Mouse (Mus musculus) C2C12 (cell line): Measurements from ENCODE around the gene Fgf14. TPM values are rescaled to one million over a fixed set of nuclear protein-coding genes. Genes with fewer than 3 reads are reported as not detected.
"Not testable (repeated sequence)": the region's sequence is repeated elsewhere in the genome, so short reads cannot be mapped to it uniquely, and the experiment has no call there.

Experiments used
- H3K27me3 ChIP-seq: one replicate; pipeline ENCODE4 v1.6.1; 2011; ENCODE audit not compliant: control insufficient read depth, insufficient read depth, insufficient read length
- H3K36me3 ChIP-seq: one replicate; pipeline ENCODE4 v1.6.1; 2011; ENCODE audit not compliant: control insufficient read depth, insufficient read depth
- H3K4me3 ChIP-seq: one replicate; pipeline ENCODE4 v1.5.1; 2011; ENCODE audit warnings: mild to moderate bottlenecking, control low read depth; ENCODE audit not compliant: poor library complexity, insufficient read depth, severe bottlenecking
- H3K79me2 ChIP-seq: one replicate; pipeline ENCODE4 v1.6.1; 2011; ENCODE audit not compliant: control insufficient read depth, insufficient read depth
- H3K79me3 ChIP-seq: one replicate; pipeline ENCODE4 v1.6.1; 2011; ENCODE audit warnings: low read depth, control low read depth
- H3ac ChIP-seq: one replicate; pipeline ENCODE3; 2011; ENCODE audit warnings: low read depth; ENCODE audit not compliant: control insufficient read depth, insufficient read length
- CEBPB ChIP-seq: IDR thresholded peaks from one replicate; pipeline ENCODE4 v1.6.1; 2011; ENCODE audit warnings: low read depth, mild to moderate bottlenecking, control low read depth, moderate library complexity
- CTCF ChIP-seq: IDR thresholded peaks from one replicate; pipeline ENCODE4 v1.5.1; 2011; ENCODE audit not compliant: control insufficient read depth, insufficient read depth, insufficient read length
- FOSL1 ChIP-seq: IDR thresholded peaks from one replicate; pipeline ENCODE4 v1.8.0; 2011; ENCODE audit warnings: mild to moderate bottlenecking, low read length; ENCODE audit not compliant: poor library complexity, insufficient read depth, severe bottlenecking
- MAX ChIP-seq: IDR thresholded peaks from one replicate; pipeline ENCODE4 v1.6.1; 2011; ENCODE audit warnings: mild to moderate bottlenecking, control low read depth
- MYOD1 ChIP-seq: IDR thresholded peaks from one replicate; pipeline ENCODE4 v1.6.1; 2011; ENCODE audit warnings: low read depth; ENCODE audit not compliant: control insufficient read depth, insufficient read length
- MYOG ChIP-seq: IDR thresholded peaks from one replicate; pipeline ENCODE4 v1.6.1; 2011; ENCODE audit not compliant: control insufficient read depth, insufficient read length; ENCODE audit errors: extremely low read depth
- USF1 ChIP-seq: IDR thresholded peaks from one replicate; pipeline ENCODE4 v1.6.1; 2011; ENCODE audit warnings: low read depth, mild to moderate bottlenecking, control low read depth, moderate library complexity
- polyA plus RNA-seq: library from polyadenylated mRNA; unstranded; fragments of >200 nt; fragmentation: generic; extraction: Trizol; gene quantifications from one replicate; pipeline ENCODE4 v1.2.1, GENCODE M21; 2012; ENCODE audit warnings: missing spikeins

The Fgf14 gene
- polyA plus RNA-seq, 1 experiment, result not detected

- TF ChIP-seq MAX (no peak), CTCF (no peak), FOSL1 (no peak), MYOG (no peak), CEBPB (no peak), MYOD1 (no peak), USF1 (no peak)
- Histone ChIP-seq H3K27me3 (no peaks in the 10 kb centered on the region), H3K36me3 (no peaks in the 10 kb centered on the region), H3K79me3 (no peaks in the 10 kb centered on the region), H3ac (no peak overlapping the region), H3K79me2 (no peaks in the 10 kb centered on the region), H3K4me3 (no peak overlapping the region)
Observed at GRCm38 (mm10) chr14:124470909-124471308, 206.0 kb downstream of the Fgf14 start.

DNA sequence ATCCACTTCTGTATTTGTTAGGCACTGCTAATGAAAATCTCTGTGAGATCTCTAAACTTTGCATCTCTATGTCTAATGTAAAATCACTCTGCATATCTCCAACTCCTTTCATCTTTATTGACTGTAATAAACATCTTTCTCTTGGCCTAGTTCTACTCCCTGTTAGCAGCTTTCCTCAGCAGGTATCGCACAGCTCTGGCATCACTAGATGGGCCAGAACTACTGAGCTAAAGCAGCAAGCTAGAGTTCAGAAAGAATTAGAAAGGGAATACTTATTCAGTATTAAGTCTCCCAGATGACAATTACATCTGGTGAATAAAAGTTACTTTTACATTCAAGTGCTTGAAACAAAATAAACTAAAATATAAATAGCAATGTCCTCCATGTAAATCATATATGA is 221.8 kb downstream of the Fgf14 start:
- TF ChIP-seq FOSL1, result no peak
- TF ChIP-seq MYOD1, result no peak
- TF ChIP-seq MYOG, result no peak
- TF ChIP-seq CTCF, result no peak
- TF ChIP-seq MAX, result no peak
- no peak for TF ChIP-seq CEBPB
- TF ChIP-seq USF1, result no peak
- no peaks in the 10 kb centered on the region for H3K79me3 ChIP-seq

DNA sequence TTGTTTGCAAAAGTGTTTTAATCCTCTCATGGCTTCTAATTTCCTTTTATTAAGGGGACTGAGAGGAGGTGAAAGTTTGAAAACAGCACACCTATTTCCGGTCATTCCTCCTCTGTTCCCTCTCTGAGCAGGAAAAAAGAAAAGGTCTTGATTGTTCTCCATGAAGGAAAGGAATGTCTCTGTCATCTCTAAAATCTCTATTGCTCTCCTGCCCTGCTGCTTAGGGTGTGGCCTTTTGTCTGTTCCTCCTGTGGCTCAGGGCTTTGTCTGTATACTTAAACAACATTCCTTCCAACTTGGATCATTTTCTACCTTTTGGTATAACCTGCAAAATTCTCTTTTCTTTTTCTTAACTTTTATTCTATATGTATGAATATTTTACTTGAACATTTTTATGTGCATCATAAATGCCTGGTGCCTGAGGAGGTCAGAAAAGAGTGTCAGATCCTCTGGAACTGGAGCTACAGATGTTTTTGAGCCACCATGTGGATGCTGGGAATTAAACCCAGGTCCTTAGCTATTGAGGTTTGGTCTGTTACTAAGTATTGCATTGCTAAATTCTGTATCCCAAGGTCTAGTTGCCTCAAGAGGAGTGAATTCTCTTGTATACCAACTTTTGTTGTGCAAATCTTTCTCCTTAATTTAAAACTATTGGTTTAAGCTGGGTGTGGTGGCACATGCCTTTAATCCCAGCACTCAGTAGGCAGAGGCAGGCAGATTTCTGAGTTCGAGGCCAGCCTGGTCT is 230.7 kb downstream of the Fgf14 start:
- H3ac ChIP-seq, result no peak overlapping the region
- H3K79me3 ChIP-seq, result no peaks in the 10 kb centered on the region
- TF ChIP-seq MAX, result no peak
- no peak for TF ChIP-seq CEBPB
- no peak for TF ChIP-seq USF1
- TF ChIP-seq MYOG, result no peak
- TF ChIP-seq FOSL1, result no peak
- no peak for TF ChIP-seq MYOD1
- TF ChIP-seq CTCF, result no peak
- H3K79me2 ChIP-seq, result no peaks in the 10 kb centered on the region
- no peaks in the 10 kb centered on the region for H3K27me3 ChIP-seq
- H3K4me3 ChIP-seq, result no peak overlapping the region
- no peaks in the 10 kb centered on the region for H3K36me3 ChIP-seq

More for the DNA sequence above, 221.8 kb downstream of the Fgf14 start:
- Histone ChIP-seq H3K79me2 (no peaks in the 10 kb centered on the region), H3ac (no peak overlapping the region), H3K4me3 (no peak overlapping the region), H3K36me3 (no peaks in the 10 kb centered on the region), H3K27me3 (no peaks in the 10 kb centered on the region)

GRCm38 (mm10) chr14:124444831-124445230 is 232.1 kb downstream of the Fgf14 start:
- no peaks in the 10 kb centered on the region for H3K79me2 ChIP-seq
- H3K79me3 ChIP-seq, result no peaks in the 10 kb centered on the region
- no peaks in the 10 kb centered on the region for H3K36me3 ChIP-seq
- no peaks in the 10 kb centered on the region for H3K27me3 ChIP-seq
- H3ac ChIP-seq, result no peak overlapping the region
- TF ChIP-seq MAX (no peak), USF1 (no peak), MYOD1 (no peak), MYOG (no peak), CTCF (no peak), FOSL1 (no peak), CEBPB (no peak)
- H3K4me3 ChIP-seq, result no peak overlapping the region

DNA sequence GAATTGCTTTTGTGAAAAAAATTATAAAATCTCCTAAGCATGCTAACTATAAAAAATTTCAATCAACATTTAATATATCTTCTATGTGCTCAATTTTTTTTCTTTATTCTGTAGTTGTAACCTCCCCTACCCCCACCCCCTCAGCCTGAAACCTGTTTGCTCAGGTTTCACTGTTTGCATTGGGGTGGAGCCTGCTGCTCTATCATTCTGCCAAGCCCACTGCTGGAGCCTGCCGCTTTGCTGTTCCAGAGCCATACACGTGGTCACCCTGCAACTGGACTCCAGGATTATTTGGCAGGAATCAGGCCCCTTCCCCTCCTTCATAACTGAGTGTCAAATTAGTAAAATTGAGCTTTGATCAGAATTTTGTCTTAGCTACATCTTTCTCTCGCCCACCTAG is 237.6 kb downstream of the Fgf14 start:
- H3K36me3 ChIP-seq, H3K79me3 ChIP-seq, H3ac ChIP-seq: not testable (repeated sequence)

GRCm38 (mm10) chr14:124411890-124412289 is 265.0 kb downstream of the Fgf14 start:
- no peak overlapping the region for H3ac ChIP-seq
- no peaks in the 10 kb centered on the region for H3K36me3 ChIP-seq
- H3K79me2 ChIP-seq, result no peaks in the 10 kb centered on the region
- no peaks in the 10 kb centered on the region for H3K79me3 ChIP-seq
- TF ChIP-seq MAX (no peak), CEBPB (no peak), FOSL1 (no peak), MYOG (no peak)
- H3K27me3 ChIP-seq, result no peaks in the 10 kb centered on the region
- no peak overlapping the region for H3K4me3 ChIP-seq

More for the DNA sequence above, 237.6 kb downstream of the Fgf14 start:
- not testable (repeated sequence) for H3K4me3 ChIP-seq, H3K27me3 ChIP-seq, H3K79me2 ChIP-seq
